Mouse (Mus musculus): ENCODE results near the gene Nhlrc1. TPM values are rescaled to one million over a fixed set of nuclear protein-coding genes. Genes with fewer than 3 reads are reported as not detected.

Gene Nhlrc1
- polyA plus RNA-seq (2012; rRNA removed): 16.3 and 17.2 TPM in 2 replicates

DNA sequence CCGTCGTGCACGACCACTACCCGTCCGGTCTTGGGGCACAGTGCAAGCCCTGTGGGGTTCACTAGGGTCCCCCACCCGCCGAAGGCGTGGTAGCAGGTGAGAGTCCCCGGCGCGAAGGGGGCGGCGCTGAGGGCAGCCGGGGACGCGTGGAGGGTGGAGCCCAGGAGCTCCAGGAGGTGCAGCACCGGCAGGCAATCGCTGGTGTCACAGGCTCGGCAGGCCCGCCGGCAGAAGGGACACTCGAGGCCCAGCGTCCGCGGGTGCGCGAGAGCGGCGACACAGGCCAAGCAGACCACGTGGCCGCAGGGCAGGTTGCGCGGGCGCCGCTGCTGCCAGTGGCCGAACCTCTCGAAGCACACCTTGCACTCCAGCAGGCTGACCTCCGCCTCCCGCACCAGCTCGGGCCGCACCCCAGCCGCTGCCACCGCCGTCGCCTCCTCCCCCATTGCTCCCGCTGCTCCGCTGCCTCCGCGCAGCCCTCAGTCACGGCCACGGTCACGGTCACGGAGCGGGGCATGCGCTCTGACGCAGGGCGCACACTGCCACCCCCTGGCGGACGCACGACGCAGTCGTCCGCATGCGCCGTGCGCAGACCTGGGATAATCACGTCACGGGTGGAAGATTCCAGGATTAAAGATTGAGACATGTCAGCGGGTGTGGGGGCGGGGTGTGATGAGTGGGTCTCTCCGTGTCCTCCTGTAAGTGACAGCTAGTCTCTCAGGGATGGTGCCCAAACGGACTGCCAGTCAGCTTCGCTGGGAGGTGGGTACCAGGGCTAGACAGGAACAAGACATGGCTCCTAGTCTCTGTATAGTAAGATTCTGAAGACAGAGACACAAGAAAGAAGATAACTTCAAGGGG is at the start of gene Nhlrc1:
Gene Nhlrc1, minus strand, starts transcription at position 517 of the 861 bp plus-strand sequence.

DNA sequence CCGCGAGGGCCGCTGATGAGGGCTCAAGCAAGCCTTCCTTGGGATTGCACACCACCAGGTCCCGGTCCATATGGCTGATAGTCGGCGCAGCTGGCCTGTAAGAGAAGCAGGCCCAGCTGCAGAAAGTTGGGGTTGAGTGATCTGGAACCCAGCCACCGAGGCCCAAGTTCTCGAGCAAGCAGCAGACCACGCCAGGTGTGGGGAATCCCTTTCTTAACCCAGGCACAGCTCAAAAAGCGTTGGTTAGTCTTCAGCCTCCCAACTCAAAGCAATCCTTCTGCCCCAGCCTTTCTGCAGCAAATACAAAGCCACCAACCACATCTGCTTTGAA is 29.9 kb upstream of the Nhlrc1 start, which contains the start of gene Tpmt:
Gene Tpmt, minus strand, starts transcription at position 121 of the 331 bp plus-strand sequence.

GRCm38 (mm10) chr13:47043030-47043680 is 28.5 kb upstream of the Nhlrc1 start, which contains the start of gene Kdm1b:
Gene Kdm1b, plus strand, starts transcription at chr13:47043499.

Other genes with a start within 250 kb of the Nhlrc1 start
- gene Kif13a, start 85.0 kb downstream of the Nhlrc1 start, polyA plus RNA-seq (2012; rRNA removed): 14.9 and 15.1 TPM in 2 replicates
- 20.5 and 22.8 TPM in 2 replicates for gene Kdm1b, start 28.6 kb upstream of the Nhlrc1 start, polyA plus RNA-seq (2012; rRNA removed)
- gene Tpmt, start 29.9 kb upstream of the Nhlrc1 start, polyA plus RNA-seq (2012; rRNA removed): 12.8 and 13.4 TPM in 2 replicates
- 45.2 and 49.3 TPM in 2 replicates for gene Dek, start 91.4 kb upstream of the Nhlrc1 start, polyA plus RNA-seq (2012; rRNA removed)
- 2.3 and 2.4 TPM in 2 replicates for gene Rnf144b, start 107.8 kb upstream of the Nhlrc1 start, polyA plus RNA-seq (2012; rRNA removed)

Measured in central nervous system, embryonic 18 days (tissue).